Mouse (Mus musculus) fat pad, adult 2 months (tissue): ENCODE data around the gene Tmem119.
"Not testable (repeated sequence)": the region's sequence is repeated elsewhere in the genome, so short reads cannot be mapped to it uniquely, and the experiment has no call there.

Source experiments
- DNase-seq: peaks from one replicate; pipeline ENCODE4 v3.0.0-alpha.2; 2011; ENCODE audit warnings: low read depth, low spot score; ENCODE audit errors: extremely low read depth

The Tmem119 gene

GRCm38 (mm10) chr5:113789075-113789788 lies 11.1 kb downstream of the Tmem119 start:
- no peak for DNase-seq

GRCm38 (mm10) chr5:113788645-113789044 lies 11.7 kb downstream of the Tmem119 start:
- no peak for DNase-seq

GRCm38 (mm10) chr5:113786985-113787384 lies 13.3 kb downstream of the Tmem119 start:
- DNase-seq, result no peak

- DNase-seq, result not testable (repeated sequence)
These were observed 16.2 kb downstream of the Tmem119 start for GRCm38 (mm10) chr5:113784104-113784503.

- DNase-seq, result no peak
These were observed 16.7 kb downstream of the Tmem119 start for GRCm38 (mm10) chr5:113783581-113784001.

- DNase-seq, result no peak
These were observed 17.7 kb downstream of the Tmem119 start for GRCm38 (mm10) chr5:113782624-113783023.

- no peak for DNase-seq
These were observed 18.4 kb downstream of the Tmem119 start for GRCm38 (mm10) chr5:113781875-113782274.

- no peak for DNase-seq
These were observed 19.1 kb downstream of the Tmem119 start for GRCm38 (mm10) chr5:113781254-113781653.

- DNase-seq, result no peak
These were observed 19.6 kb downstream of the Tmem119 start for GRCm38 (mm10) chr5:113780763-113781162.

GRCm38 (mm10) chr5:113780082-113780752 lies 20.1 kb downstream of the Tmem119 start:
- DNase-seq, result no peak

- no peak for DNase-seq
These were observed 20.7 kb downstream of the Tmem119 start for GRCm38 (mm10) chr5:113779569-113779968.

- DNase-seq, result not testable (repeated sequence)
These were observed 22.6 kb downstream of the Tmem119 start for GRCm38 (mm10) chr5:113777728-113778127.

- DNase-seq, result no peak
These were observed 23.5 kb downstream of the Tmem119 start for GRCm38 (mm10) chr5:113776896-113777226.

GRCm38 (mm10) chr5:113776128-113776895 lies 24.0 kb downstream of the Tmem119 start:
- no peak for DNase-seq

- no peak for DNase-seq
These were observed 24.7 kb downstream of the Tmem119 start for GRCm38 (mm10) chr5:113775585-113775984.

GRCm38 (mm10) chr5:113773664-113774063 lies 26.7 kb downstream of the Tmem119 start:
- DNase-seq, result no peak

GRCm38 (mm10) chr5:113772905-113773519 lies 27.3 kb downstream of the Tmem119 start:
- DNase-seq, result no peak

- peak; percentile 21 for DNase-seq
These were observed 27.8 kb downstream of the Tmem119 start, which contains the start of the genes Sart3 and Iscu for GRCm38 (mm10) chr5:113772450-113772895. Sart3 (minus strand) TSS chr5:113772510. Iscu (plus strand) TSS chr5:113772748.

GRCm38 (mm10) chr5:113771213-113772162 lies 28.8 kb downstream of the Tmem119 start:
- DNase-seq, result peak; percentile 28

GRCm38 (mm10) chr5:113768806-113769205 lies 31.5 kb downstream of the Tmem119 start:
- DNase-seq, result no peak
